ENCODE assay signal across 17 mouse cellular contexts in genomic region chr2:173132262-173132661, GRCm38 (mm10). TPM values are rescaled to one million over a fixed set of nuclear protein-coding genes. Genes with fewer than 3 reads are reported as not detected.
"Had no signal": no experiment of that assay in that cellular context is flagged by ENCODE, and none has a peak within 500 bp of the region (broad histone marks: within the 10 kb centered on the region; RNA-seq: fewer than 3 reads in every experiment).

No protein-coding gene starts in this region.

- H3K4me3 ChIP-seq: left cerebral cortex, adult 2 months; liver, embryonic 13.5 days; midbrain, embryonic 12.5 days; midbrain, embryonic 15.5 days; myocyte had no signal

- H3K36me3 ChIP-seq: liver, embryonic 13.5 days; midbrain, embryonic 12.5 days; midbrain, embryonic 15.5 days had no signal

- H3K27ac ChIP-seq: left cerebral cortex, adult 2 months; liver, embryonic 13.5 days; midbrain, embryonic 12.5 days; midbrain, embryonic 15.5 days; stomach, postnatal 0 days had no signal

- DNase-seq: kidney, postnatal 14 days; layer of hippocampus, postnatal 36 days; liver, embryonic 13.5 days; lung, adult 2 months; lung, postnatal 14 days; lung, postnatal 4 days; thymus, adult 2 months; thymus, postnatal 14 days; thymus, postnatal 4 days had no signal

- H3K4me1 ChIP-seq: liver, embryonic 13.5 days; midbrain, embryonic 12.5 days; midbrain, embryonic 15.5 days had no signal

- ATAC-seq: midbrain, embryonic 15.5 days had no signal

- H3K27me3 ChIP-seq: midbrain, embryonic 15.5 days had no signal

- H3K9ac ChIP-seq: liver, embryonic 13.5 days; midbrain, embryonic 12.5 days; midbrain, embryonic 15.5 days had no signal

- H3K9me3 ChIP-seq: liver, embryonic 13.5 days; midbrain, embryonic 12.5 days; midbrain, embryonic 15.5 days had no signal

- H3K4me2 ChIP-seq: liver, embryonic 13.5 days; midbrain, embryonic 12.5 days; midbrain, embryonic 15.5 days had no signal

RNA-seq across cellular contexts. Expression of gene Ctcfl, which starts 12.9 kb away (rescaled TPM):
- polyA plus RNA-seq: limb, embryonic 14.5 days; lung, adult 2 months; midbrain, embryonic 12.5 days; myocyte; neural tube, embryonic 11.5 days; stomach, postnatal 0 days had no signal

RNA-seq across cellular contexts. Expression of gene Pck1, which starts 20.6 kb away (rescaled TPM):
- polyA plus RNA-seq: lung, embryonic 16.5 days; midbrain, embryonic 12.5 days; midbrain, embryonic 15.5 days; myocyte; neural tube, embryonic 11.5 days had no signal
